Mouse (Mus musculus): ENCODE data around the gene Bspry. TPM values are rescaled to one million over a fixed set of nuclear protein-coding genes. Genes with fewer than 3 reads are reported as not detected.

Gene Bspry
- polyA plus RNA-seq, 2 experiments from 2014 or later = 1.0 to 2.1 TPM

DNA sequence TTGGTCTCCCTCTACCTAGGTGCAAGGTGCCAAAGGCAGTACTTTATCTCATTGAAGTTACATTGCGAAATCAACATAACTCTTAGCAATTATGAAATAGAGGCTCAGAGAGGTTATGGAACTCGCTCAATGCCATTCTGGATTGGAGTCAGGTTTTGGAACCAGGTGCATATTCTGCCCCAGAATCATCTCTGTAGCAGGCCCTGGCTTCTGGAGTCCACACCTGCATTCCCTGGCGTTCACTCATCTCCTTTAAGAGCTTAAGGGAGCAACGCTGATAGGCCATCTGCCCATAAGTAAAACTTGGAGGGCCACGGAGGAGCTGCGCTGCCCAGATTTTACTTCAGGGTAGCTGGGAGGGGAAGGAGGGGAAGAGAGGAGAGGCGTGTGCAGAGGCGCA is 37.2 kb downstream of the Bspry start:
- no peak for ATAC-seq

DNA sequence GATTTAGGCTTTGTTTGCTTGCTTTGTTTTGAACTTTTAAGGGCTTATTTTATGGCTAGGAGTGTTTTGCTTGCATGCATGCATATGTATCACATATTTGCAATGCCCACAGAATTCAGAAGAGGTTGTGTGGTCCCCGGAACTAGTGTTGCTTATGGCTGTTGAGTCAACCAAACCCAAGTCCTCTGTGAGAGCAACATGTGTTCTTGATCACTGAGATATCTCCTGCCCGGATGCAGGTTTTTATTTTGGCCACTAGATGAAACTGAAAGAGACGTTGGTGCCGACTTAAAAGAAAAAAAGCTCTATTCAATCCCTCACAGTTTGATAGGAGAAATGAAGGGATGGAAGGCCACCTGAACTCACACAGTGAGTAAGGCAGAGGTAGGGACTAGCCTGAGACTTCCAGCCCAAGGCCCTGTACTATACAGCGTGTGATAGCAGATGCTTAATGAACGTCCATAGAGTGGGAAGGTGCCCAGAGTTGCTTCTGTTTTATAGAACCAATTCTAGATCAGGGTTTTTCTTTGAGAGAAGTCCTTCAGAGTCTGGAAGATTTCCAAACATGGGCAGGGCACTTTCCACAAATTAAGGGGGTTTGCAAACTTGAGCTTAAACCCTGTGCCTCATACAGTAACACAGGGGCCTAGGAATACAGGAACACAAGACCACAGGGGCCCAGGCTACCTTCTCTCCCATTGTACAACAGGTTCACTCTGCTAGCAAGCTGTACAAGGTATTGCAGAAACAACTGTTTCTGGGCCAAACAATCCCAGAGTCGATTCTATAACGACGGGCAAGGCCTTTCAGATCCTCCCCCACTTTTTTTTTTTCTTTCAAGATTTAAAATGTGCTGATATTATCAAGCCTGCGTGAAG is 37.9 kb downstream of the Bspry start:
- ATAC-seq = no peak

DNA sequence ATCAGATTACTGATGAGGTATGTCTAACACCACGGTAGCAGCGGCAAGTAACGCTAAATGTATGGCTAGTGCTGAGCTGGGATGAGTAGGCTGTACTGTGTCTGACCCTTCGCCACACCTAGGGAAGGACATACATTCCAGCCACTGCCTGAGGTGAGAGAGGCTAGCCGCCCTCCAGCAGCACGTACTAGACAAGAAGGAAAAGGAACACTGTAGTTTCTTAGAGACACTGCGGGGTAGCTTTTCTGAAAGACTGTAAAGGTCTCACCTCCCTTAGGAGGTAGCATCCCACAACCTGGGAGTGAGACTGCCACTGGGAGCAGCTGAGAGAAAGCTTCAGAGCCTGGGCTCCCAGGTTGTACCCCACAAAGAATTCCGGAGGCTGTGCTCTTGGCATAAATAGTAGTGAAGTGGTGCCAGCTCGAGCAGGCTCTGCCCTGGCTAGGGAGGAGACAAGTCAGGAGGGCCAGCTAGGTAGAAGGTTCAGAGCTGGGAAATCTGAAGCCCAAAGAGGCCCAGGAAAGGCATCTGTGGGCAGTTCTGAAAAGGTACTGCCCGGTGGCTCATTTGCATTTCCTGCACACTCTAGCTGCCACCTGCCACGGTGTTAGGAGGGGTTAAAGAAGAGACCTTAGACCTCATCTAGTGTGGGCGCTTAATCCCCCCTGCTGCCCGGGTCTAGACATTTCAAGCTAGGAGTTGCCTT is 38.7 kb downstream of the Bspry start:
- peak; percentile 10 for ATAC-seq

DNA sequence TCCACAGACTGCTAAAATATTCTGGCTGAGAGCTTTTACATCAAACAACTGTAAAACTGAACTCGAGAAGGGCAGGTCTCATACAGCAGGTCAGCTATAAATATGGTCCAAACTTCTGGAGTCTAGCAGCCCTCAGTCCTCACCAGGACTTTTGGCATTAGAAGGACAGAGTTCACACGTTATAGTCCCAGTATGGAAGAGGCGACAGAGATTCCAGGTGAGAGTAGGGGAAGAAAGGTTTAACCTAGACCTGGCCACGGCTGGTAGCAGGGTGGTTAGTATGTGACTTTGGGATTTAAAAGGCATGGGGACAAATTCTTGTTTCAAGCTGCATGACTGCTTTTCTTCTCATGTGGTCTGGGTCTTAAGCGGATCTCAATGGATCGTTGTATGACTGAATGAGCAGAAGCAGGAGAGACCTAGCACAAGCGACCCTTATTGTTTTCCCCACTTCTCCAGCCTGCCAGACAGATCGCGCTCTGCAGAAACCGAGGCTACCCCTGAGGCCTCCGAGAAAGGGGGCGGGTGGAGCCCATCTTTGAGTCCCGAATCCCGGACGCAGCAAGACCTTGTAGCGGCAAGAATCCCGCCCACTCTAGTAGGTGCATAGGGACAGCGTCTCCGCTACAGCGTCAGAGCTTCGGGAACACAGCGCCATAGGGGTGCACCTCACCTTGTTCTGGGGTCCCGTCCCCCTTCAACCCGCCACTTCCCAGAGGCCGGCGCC is 39.4 kb downstream of the Bspry start:
- ATAC-seq = peak; percentile 52

DNA sequence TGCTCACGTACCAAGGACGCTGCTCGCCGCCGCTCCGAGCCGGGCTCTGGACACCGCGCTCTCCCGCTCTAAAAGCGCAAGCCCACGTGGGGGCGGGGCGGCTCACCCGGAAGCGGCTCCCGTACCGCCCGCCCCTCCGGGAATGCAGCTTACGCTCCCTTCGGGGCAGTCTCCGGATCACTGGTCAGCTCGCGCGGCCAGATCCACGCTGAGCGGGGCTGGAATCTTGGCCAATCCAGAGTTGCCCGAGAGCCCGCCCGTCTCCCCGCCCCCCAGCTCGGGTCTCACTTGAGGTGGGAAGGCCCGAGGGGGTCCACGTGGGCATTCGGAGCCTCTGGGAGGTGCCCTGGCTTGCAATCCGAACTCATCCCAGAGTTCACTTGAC is 40.0 kb downstream of the Bspry start, which contains the start of gene Alad:
Gene Alad, minus strand, starts transcription at position 70 of the 385 bp plus-strand sequence.
- peak; percentile 71 for ATAC-seq

DNA sequence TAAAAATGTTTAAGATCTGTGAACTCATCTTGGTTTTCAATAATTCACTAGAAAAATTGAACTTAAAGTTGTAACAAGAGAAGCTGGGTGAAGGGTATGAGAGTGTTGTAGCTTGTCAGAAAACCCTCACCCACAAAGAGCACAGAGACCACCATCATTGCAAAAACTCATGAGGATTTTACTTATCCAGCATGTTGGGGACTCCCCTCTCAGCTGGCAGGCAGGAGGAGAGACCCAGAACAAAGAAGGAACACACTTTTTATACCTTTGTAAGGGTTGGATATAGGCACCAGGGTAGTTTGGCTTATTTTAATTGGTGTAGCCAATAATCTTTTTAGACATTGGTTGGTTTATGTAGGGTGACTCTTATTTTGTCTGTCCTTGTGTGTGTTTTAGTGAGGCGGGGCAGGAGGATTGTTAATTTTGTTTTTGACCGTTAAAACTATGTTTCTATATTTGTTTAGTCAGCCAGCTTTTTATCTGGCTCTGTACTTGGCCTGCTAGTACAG is 41.1 kb downstream of the Bspry start:
- ATAC-seq = no peak

DNA sequence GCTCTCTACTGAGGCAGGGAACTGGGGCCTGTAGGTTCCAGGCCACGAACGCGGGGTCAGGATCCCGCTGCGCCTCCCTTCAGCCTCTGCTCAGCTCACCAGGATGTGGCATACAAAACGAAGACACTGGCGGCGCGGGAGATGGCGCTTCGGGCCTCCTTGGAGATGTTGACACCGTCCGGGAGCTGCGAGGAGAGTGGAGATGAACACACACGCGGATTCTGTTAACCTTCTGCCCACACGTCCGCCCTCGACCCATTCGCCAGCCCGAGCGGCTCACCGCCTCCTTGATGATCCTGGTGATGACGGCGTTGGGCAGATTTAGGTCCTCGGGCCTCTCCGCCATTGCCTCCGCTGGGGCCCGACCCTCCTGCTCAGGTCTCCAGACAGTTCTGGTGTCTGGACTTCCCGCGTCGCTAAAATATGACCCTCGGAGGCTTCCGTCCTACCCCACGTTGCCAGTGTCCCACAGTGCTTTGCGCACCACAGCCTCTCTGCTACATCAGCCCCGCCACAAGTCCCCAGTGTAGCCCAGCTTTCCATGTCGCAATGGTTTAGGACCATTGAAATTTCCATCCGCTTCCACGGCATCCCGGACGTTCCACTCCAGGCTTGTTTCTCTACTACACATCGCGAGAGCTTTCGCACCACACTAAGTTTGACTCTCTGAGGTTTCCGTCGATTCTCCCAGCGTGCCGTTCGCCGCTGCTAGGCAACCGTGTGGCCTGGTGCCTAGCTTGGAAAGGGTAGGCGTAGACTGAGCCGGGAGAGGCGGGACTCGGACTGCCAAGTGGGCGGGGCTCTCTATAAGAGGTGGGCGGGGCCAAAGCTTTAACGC is 45.0 kb downstream of the Bspry start, which contains the start of the genes Pole3 and 4933430I17Rik:
Gene Pole3, minus strand, starts transcription at position 418 of the 838 bp plus-strand sequence.
Gene 4933430I17Rik, plus strand, starts transcription at position 719 of the 838 bp plus-strand sequence.
- ATAC-seq = peak; percentile 96

DNA sequence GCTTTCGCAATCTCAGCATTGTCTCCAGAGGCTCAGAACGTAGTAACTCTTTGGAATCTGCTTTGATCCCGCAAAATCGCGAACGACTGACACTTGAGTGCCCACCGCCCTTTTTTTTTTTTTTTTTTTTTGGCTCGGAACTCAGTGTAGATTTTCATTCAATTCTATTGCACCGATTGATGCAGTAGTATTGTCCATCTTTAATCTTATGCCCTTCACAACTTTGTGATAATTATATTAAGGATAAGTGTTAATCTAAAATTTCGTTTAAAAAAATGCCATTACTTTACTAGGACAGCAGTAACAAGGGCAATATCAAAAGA is 45.6 kb downstream of the Bspry start:
- ATAC-seq = no peak

DNA sequence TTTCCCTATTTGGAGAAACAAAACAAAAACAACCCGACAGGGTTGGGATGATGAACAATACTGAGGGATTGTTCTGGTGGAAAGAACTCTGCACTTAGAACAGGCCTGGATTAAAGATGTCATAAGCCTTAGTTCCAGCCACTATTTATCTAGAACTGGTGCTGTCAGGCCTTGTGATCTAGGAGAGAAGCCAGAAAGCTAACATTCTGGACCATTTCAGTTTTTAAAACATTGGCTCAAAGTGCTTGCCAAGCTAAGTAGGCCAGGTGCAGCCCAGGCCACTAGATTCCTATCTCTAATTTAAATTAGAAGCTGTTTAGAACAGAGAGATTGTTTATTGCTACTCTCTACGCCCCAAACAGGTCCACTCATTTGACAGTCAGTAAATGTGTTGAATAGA is 46.4 kb downstream of the Bspry start:
- no peak for ATAC-seq

DNA sequence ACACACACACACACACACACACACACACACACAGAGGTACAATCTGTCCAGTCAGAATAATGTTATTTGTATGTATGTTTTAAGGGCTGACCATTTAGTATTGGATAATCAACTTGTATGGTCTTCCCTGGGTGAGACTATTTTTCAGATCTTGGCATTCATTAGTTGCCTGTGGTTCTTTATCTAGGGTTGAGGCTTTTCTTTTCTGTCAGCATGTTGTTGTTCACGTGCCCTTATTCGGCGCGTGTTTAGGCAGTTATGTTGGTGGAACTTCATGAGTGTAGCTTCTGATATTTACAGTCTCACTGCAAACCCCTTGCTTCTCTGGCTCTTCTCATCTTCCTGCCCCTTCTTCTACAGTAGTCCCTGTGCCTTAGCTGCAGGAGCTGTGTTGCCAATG is 47.8 kb downstream of the Bspry start:
- ATAC-seq = no peak

DNA sequence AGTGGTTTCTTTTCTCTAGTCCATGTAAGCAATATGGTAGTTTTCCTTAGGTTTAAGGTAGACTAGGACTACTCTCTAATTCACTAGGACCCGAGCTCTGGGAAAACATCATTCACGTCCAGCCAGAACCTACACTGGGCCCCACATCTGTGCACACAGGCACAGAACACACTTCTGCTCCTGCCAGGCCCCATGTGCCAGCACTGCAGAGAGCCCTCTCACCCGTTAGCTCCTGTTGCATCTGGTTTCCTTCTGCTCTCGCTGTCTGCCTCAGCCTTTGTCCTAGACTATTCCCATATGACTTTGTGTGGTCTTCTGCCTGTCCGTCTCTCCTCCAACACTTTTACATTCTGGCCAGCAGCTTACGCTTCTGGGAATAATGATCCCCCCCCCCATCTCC is 53.9 kb downstream of the Bspry start:
- ATAC-seq = no peak

DNA sequence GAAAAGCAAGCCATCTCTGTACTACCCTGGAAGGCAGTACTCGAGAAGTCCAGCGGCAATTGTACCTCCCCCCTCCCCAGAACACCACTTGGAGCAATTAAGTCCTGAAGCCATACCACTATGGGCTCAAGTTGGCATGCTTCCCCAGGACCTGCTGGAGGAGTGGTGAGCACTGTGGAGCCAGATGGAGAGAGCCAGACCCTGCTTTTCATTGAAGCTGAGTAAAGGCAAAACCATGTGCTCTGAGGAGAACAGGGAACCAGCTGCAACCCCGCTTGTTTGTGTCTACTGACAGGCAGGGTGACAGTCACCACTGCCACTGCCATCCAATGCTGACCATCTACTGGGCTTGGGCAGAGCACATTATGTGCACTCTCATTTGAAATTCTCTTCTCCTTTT is 61.9 kb downstream of the Bspry start:
- no peak for ATAC-seq

DNA sequence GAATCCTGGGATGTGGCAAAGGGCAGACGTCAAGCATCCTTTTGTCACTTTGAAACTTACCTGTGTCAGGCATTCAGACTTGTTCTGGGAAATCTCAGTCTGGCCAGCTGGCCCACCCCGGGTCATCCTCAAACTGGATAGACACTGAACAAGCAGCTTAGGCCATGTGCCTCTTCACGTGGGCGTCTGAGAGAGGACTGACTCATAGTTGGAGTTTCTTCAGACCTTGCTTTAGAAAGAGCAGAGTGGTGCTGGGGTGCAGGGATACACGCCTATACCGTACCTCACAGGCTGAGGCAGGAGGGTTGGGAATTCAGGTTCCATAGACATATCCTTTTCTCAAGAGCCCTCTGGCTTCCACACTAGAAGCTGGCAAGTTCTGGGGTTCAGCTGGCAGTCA is 63.9 kb downstream of the Bspry start:
- no peak for ATAC-seq

DNA sequence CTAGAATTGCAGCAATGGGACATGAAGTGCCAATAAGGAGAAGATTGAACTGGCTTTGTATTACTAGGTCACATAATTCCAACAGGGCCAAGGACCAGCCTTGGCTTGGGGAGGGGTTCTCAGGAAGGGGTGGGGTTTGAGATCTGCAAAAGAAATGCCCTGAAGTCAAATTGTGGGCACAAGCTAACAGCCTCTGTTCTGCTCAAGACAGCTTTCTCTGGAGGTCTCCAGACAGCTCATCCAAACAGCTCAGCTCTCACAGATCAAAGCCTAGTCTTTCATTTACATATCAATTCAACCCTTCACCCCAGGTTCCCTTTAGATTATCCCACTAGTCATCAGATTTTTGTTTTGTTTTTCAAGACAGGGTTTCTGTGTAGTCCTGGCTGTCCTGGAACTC is 64.9 kb downstream of the Bspry start:
- ATAC-seq = no peak

Other genes starting within 250 kb of the Bspry start
- gene Zfp37, start 249.0 kb upstream of the Bspry start, polyA plus RNA-seq (2017; shearing (Covaris generic)) = not detected
- 1 to 10 TPM; 7.0 to 9.7 TPM for gene Slc31a2, start 217.5 kb upstream of the Bspry start, polyA plus RNA-seq (2017; shearing (Covaris generic))
- 10 to 100 TPM; 36.9 to 38.3 TPM for gene Fkbp15, start 119.5 kb upstream of the Bspry start, polyA plus RNA-seq (2017; shearing (Covaris generic))
- 10 to 100 TPM in 1 of 2 experiments, 1 to 10 TPM in 1; 9.7 to 11.0 TPM for gene Slc31a1, start 119.3 kb upstream of the Bspry start, polyA plus RNA-seq (2017; shearing (Covaris generic))
- 10 to 100 TPM; 66.2 to 78.3 TPM for gene Cdc26, start 71.4 kb upstream of the Bspry start, polyA plus RNA-seq (2017; shearing (Covaris generic))
- 10 to 100 TPM; 16.4 to 17.5 TPM for gene Prpf4, start 71.3 kb upstream of the Bspry start, polyA plus RNA-seq (2017; shearing (Covaris generic))
- gene Rnf183, start 44.8 kb upstream of the Bspry start, polyA plus RNA-seq (2017; shearing (Covaris generic)) = under 1 TPM in 1 of 2 experiments, not detected in 1; 0.44 TPM
- under 1 TPM in 1 of 2 experiments, not detected in 1; 0.33 TPM for gene Wdr31, start 9.2 kb upstream of the Bspry start, polyA plus RNA-seq (2017; shearing (Covaris generic))
- gene Hdhd3, start 23.4 kb downstream of the Bspry start, polyA plus RNA-seq (2017; shearing (Covaris generic)) = 1 to 10 TPM; 1.1 to 2.4 TPM
- gene Alad, start 39.9 kb downstream of the Bspry start, polyA plus RNA-seq (2017; shearing (Covaris generic)) = 10 to 100 TPM; 68.8 to 82.3 TPM
- 10 to 100 TPM; 31.6 to 33.3 TPM for gene Pole3, start 45.0 kb downstream of the Bspry start, polyA plus RNA-seq (2017; shearing (Covaris generic))
- gene 4933430I17Rik, start 45.3 kb downstream of the Bspry start, polyA plus RNA-seq (2017; shearing (Covaris generic)) = under 1 TPM; 0.25 to 0.62 TPM
- 10 to 100 TPM; 45.2 to 51.1 TPM for gene Rgs3, start 79.8 kb downstream of the Bspry start, polyA plus RNA-seq (2017; shearing (Covaris generic))

Measured in activated CD4-positive, CD25-positive, alpha-beta regulatory T cell, adult 4 months (primary cell).